Mouse (Mus musculus): ENCODE results near the gene Gm10203. TPM values are rescaled to one million over a fixed set of nuclear protein-coding genes. Genes with fewer than 3 reads are reported as not detected.

The Gm10203 gene
- total RNA-seq, 2 experiments from 2014 or later, result not detected

- DNase-seq (ENCODE audit: low spot score in 2 of 2), result no peak
These were observed 49.1 kb downstream of the Gm10203 start for GRCm38 (mm10) chr6:149179064-149179463.

Other genes with a start within 250 kb of the Gm10203 start
- gene Caprin2, start 233.9 kb upstream of the Gm10203 start, total RNA-seq (2021), result 1 to 10 TPM; 9.5 to 9.9 TPM
- gene Sinhcaf, start 183.7 kb upstream of the Gm10203 start, total RNA-seq (2021), result 10 to 100 TPM in 1 of 2 experiments, 1 to 10 TPM in 1; 9.3 to 10.5 TPM
- 10 to 100 TPM; 35.5 to 40.6 TPM for gene Dennd5b, start 28.5 kb upstream of the Gm10203 start, total RNA-seq (2021)
- gene Etfbkmt, start 9.7 kb downstream of the Gm10203 start, total RNA-seq (2021), result 1 to 10 TPM; 2.6 to 3.3 TPM
- gene Amn1, start 58.5 kb downstream of the Gm10203 start, total RNA-seq (2021), result 10 to 100 TPM; 39.8 to 41.7 TPM
- 10 to 100 TPM; 15.8 to 17.7 TPM for gene Resf1, start 179.2 kb downstream of the Gm10203 start, total RNA-seq (2021)